Mouse (Mus musculus) gastrocnemius, postnatal 14 days (tissue): ENCODE measurements around the gene Crabp2. TPM values are rescaled to one million over a fixed set of nuclear protein-coding genes. Genes with fewer than 3 reads are reported as not detected.
A peak's percentile ranks its signal among the peaks of the same experiment; 100 is the strongest.

Experiments used
- DNase-seq: peaks from one replicate; pipeline ENCODE4 v3.0.0; 2021; ENCODE audit warnings: mixed read lengths
- intact Hi-C: fragments of 180-260 bp; cut with DNase I; formaldehyde crosslinking; loops from one replicate; pipeline ENCODE4 v1.15.1; 2025; ENCODE audit warnings: low total_unique reads
- total RNA-seq, 2 experiments: library from RNA; stranded (reverse); gene quantifications; 2 replicates each; pipeline ENCODE4 v1.2.3; 2021

Crabp2 gene
- total RNA-seq, 2 experiments from 2014 or later: 0.31 to 0.33 TPM

DNA sequence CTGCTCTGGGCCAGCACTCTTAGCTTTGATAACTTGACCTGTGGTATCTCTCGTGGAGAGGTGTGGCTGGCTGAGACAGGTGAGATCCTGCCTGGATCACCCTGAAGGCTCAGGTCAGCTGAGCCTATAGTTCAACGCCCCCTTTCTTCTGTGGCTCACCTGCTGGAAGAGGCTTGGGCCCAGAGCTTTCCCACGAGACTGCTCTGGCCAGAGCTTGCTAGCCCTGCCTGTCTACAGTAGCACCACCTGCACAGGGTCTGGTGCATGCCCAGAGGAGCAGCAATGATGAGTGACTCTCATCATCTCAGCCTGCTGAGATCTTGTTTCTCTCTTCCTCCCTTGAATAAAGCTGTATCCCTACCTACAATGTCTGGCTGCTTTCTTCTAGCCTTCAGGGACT is 31.6 kb downstream of the Crabp2 start:
- intact Hi-C loops: loop anchor here (10.0 kb wide), 1 partner anchor 45 kb away; the partner anchor contains the start of genes Isg20l2 and Rrnad1
- no peak for DNase-seq

DNA sequence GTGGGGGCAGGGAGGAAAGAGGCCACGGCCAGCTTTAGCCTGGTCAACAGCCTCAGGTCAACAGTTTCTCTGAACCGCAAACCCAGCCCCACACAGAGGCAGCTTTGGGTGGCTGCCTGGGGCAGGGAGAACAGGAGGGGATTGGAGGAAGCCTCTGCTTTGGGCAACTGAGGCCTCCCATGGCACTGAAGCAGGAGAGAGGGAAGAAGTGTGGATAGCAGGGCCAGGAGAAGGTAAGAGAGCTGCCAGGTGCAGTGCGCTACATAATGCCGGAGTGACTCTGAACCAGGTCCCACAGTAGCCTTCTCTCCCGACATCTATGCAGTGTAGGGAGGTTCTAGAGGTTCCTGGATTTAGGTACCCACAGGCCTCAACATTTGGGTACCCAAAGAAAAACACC is 32.3 kb downstream of the Crabp2 start:
- no peak for DNase-seq
- intact Hi-C loops: loop anchor here (10.0 kb wide), 1 partner anchor 46 kb away; the partner anchor contains the start of genes Isg20l2 and Rrnad1

GRCm38 (mm10) chr3:87981214-87981760 is 32.8 kb downstream of the Crabp2 start:
- intact Hi-C loops: loop anchor here (10.0 kb wide), 1 partner anchor 46 kb away; the partner anchor contains the start of genes Isg20l2 and Rrnad1
- no peak for DNase-seq

GRCm38 (mm10) chr3:87981894-87982835 is 33.7 kb downstream of the Crabp2 start:
- DNase-seq: peak; percentile 73
- intact Hi-C loops: loop anchor here (10.0 kb wide), 1 partner anchor 47 kb away; the partner anchor contains the start of genes Isg20l2 and Rrnad1

GRCm38 (mm10) chr3:87982836-87983601 is 34.6 kb downstream of the Crabp2 start:
- intact Hi-C loops: loop anchor here (10.0 kb wide), 1 partner anchor 48 kb away; the partner anchor contains the start of genes Isg20l2 and Rrnad1
- DNase-seq: peak; percentile 60

DNA sequence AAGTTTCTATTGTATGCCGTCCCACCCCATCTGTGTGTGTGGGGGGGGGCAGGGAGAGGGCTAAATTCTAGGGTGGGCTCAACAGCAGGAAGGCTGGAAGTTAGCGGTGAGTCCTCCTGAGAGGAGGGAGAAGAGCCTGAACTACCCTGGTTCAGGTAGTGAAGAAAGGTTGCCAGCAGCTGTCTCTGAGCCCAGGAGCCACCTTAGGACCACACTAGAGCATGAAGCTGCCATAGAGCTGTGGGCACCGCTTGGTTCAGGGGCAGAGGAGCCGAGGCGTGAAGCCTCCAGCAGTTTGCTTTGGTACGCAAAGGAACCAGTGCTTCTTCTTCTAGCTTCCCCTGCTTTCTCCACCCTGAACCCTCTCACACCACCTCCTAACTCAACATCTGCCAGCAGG is 35.2 kb downstream of the Crabp2 start:
- no peak for DNase-seq
- intact Hi-C loops: loop anchor here (2.0 to 10.0 kb wide), 2 partner anchors 13 to 49 kb away; partner anchors contain the start of genes Isg20l2, Nes and Rrnad1

GRCm38 (mm10) chr3:87984094-87984493 is 35.6 kb downstream of the Crabp2 start:
- no peak for DNase-seq
- intact Hi-C loops: loop anchor here (2.0 to 10.0 kb wide), 2 partner anchors 13 to 49 kb away; partner anchors contain the start of genes Isg20l2, Nes and Rrnad1

DNA sequence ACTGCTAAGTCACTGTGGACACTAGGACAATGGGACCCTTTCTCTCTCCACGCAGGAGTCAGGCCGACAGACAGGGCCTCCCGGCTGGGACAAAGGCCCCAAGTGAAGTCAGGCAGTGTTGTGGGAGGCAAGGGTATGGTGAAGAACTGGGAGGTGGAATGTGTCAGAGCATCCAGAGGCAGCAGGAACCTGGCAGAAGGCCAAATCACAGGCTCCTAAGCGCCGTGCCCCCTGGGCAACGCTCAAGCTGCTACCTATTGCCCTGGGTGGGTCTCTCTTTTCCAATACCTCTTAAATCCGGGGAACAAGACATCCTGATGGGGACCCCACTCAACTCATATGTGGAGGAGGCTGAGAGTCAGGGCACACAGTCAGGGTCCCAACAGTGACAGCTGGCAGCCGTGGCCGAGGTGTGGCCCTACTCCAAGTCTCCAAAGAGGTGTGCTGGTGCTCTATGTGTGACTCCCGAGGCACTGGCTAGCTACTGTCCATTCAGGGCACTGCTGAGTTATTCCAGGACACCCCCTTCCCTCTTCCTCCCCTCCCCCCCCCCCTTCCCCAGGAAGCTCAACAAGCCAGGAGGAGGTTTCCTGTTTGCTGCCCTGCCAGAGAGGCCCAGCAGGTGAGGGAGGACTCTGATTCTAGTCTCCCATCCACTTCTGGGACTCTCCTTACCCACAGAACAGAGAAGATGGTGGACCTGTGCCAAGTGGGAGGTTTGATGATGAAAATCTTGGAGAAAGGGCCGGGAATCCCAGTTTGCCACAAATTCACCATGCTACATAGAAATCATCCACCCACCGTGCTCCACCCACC is 37.2 kb downstream of the Crabp2 start:
- DNase-seq: no peak
- intact Hi-C loops: loop anchor here (2.0 to 10.0 kb wide), 2 partner anchors 15 to 51 kb away; partner anchors contain the start of genes Isg20l2, Nes and Rrnad1

- DNase-seq: peak; percentile 97
- intact Hi-C loops: loop anchor here (10.0 kb wide), 1 partner anchor 52 kb away; the partner anchor contains the start of genes Isg20l2 and Rrnad1
Observed at GRCm38 (mm10) chr3:87986868-87987267, 38.4 kb downstream of the Crabp2 start.

- intact Hi-C loops: loop anchor here (10.0 kb wide), 1 partner anchor 53 kb away; the partner anchor contains the start of genes Isg20l2 and Rrnad1
- DNase-seq: no peak
Observed at GRCm38 (mm10) chr3:87987633-87988032, 39.2 kb downstream of the Crabp2 start.

DNA sequence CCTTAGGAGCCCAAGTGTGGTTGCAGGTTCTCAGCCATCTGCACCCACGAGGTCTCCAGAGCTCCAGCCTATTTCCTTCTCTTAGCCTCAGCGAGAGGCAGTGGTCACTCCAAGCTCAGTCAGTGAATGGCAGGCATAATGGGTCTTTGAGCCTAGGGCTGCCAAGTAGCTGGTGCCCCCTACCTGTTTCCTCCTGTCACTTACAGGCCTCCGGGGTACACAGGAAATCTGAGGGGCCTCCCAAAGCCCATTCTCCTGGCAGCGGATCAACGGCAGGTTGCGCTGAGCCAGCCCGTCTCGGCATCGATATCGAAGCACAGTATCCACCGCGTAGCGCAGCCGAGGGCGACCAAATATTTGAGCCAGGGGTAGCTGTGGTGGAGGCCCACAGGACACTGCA is 39.6 kb downstream of the Crabp2 start:
- intact Hi-C loops: loop anchor here (10.0 kb wide), 1 partner anchor 53 kb away; the partner anchor contains the start of genes Isg20l2 and Rrnad1
- no peak for DNase-seq

DNA sequence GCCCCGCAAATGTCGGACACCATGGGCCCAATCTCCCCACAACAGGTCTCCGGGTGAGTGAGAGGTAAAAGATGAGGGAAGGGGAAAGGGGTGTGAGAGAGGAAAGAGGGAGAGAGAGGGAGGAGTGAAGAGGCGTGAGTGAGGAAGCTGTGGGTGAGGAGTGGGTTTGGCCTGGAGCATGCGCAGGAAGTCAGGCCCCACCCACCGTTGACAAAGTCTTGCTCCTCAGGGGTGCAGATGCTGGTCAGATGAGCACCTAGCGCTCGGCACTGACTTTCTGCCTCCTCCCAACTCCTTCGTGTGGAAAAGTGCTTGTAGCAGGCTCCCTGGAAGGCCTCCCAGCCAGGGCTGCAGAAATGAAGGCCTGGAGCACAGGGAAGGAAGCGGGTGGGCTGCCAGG is 41.5 kb downstream of the Crabp2 start:
- intact Hi-C loops: loop anchor here (10.0 kb wide), 1 partner anchor 55 kb away; the partner anchor contains the start of genes Isg20l2 and Rrnad1
- no peak for DNase-seq

- DNase-seq: no peak
- intact Hi-C loops: no loop called here
Observed at GRCm38 (mm10) chr3:87993436-87993835, 45.0 kb downstream of the Crabp2 start.

DNA sequence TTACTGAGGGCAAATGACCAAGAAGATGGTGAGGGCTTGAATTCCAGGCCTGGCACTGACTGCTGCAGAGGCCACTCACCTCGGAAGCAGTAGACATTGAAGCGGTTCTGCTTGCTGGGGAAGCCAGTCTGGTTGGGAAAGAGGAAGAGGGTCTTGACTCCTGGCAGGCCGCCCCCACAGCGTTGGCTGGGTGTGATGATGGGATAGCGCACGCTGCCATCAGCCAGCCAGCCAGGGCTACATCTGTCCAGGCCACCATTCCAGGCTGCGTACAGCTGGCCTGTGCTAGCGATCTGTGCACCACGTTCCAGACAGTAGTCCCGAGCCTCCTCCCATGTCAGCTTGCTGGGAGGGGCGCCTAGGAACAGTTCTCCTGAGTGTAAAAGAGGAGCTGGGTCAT is 46.9 kb downstream of the Crabp2 start:
- intact Hi-C loops: no loop called here
- DNase-seq: no peak

- intact Hi-C loops: no loop called here
- DNase-seq: no peak
Observed at GRCm38 (mm10) chr3:87996401-87996800, 47.9 kb downstream of the Crabp2 start.

DNA sequence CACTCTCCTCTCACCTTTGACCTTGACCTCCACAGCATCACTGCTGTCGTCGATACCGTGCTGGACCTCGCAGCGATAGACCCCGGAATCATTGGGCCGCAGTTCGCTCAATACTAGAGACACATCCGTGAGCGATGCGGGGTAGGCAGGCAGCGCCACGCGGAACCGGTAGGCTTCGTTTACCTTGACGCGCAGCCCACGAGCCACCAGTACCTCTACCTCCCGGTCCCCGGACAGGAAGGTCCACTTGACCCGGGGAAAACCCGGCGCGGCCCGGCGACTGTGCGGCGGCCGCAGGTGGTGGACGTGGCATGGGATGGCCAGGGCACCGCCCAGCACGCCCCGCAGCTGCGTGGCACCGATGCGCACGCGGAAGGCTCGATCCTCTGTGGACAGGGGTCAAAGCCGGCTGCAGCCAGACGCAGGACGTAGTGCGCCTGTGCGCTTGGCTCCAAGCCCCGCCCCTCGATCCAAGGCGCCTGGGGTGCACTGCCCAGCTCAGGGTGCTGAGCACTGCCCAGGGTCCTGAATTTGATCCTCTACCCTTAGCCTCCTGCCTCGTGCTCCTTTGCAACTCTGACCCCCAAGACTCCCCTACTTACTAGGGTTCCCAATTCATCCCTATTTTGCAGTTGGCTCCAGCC is 48.6 kb downstream of the Crabp2 start:
- DNase-seq: no peak
- intact Hi-C loops: no loop called here

DNA sequence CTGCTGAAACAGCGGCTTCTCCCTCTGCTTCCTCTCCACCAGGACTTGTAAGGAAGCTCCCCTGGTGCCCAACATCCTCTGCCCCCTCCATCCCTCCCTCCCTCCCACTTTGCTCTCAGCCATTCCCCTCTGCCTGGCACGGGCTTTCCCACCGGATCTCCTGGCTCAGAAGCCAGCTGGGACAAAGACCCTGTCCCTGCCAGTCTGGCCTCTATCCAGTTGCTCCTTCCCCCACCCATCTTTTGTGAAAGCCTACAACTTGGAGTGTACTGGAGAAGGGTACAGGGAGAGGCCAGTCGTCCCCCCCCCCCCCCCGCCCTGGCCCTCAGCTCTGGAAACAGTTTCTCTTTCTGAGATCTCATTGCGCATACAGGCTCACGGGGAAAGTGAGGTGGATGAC is 50.3 kb downstream of the Crabp2 start:
- DNase-seq: no peak
- intact Hi-C loops: no loop called here
